Mouse (Mus musculus): ENCODE measurements around the gene Atp5g2.

- TF ChIP-seq POLR2A (IDR thresholded peaks at IDR 0.05; ENCODE audit: low read depth, low read length) (no peak), CTCF (IDR thresholded peaks at IDR 0.05; ENCODE audit: borderline replicate concordance, insufficient read depth, low read length) (no peak)
These were observed 54.5 kb downstream of the Atp5g2 start for GRCm38 (mm10) chr15:102617654-102618053.
